Mouse (Mus musculus) monocyte, adult 59 days (primary cell): ENCODE data around the gene Mknk1. TPM values are rescaled to one million over a fixed set of nuclear protein-coding genes. Genes with fewer than 3 reads are reported as not detected.

Source experiments
- total RNA-seq, 2 experiments: library from RNA; stranded (reverse); gene quantifications; one replicate each; pipeline ENCODE4 v1.2.4; 2023

The Mknk1 gene
- 100 to 1,000 TPM; 145 to 156 TPM for total RNA-seq

DNA sequence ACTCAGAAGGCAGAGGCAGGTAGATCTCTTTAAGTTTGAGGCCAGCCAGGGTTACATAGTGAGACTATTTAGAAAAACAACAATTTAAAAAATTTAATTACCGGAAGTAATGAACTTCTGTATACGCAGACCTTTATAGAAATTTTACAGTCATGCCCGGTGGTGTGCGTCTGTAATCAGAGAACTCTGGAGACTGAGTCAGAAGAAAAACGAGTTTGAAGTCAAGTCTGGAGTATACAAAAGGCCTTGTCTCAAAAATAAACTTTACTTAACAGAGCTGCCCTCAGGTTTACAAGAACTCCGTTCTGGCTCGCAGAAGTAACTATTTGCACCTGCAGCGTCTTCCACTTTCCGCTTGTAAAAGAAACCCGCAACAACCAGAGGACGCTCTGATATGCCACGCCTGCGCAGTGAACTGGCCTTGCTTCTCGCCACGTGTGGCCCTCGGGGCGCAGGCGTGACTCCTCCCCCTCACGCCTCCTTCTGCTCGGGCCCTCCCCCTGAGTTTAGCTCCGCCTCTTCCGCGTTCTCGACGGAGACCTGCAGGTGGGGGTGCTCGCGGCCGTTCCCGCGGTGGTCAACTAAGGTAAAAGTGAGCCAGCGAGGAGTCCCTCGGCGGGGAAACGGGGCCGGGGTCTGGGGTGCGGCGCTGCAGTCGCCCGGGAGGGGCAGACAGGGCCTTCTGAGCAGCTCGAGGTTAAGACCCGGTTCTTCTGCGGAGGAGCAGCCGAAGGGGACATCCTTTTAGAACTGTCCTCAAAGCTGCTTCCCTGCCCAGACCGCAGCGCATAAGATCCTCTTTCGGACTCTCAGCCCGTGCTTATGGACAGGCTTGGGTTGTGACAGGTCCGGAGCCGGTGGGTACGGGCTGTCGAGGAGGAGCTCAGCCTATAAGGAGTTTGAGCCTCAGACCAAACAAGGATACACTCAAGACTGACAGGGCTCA is at the start of gene Mknk1:
TSS of gene Mknk1 (plus strand) at position 503 of the 946 bp plus-strand sequence.

DNA sequence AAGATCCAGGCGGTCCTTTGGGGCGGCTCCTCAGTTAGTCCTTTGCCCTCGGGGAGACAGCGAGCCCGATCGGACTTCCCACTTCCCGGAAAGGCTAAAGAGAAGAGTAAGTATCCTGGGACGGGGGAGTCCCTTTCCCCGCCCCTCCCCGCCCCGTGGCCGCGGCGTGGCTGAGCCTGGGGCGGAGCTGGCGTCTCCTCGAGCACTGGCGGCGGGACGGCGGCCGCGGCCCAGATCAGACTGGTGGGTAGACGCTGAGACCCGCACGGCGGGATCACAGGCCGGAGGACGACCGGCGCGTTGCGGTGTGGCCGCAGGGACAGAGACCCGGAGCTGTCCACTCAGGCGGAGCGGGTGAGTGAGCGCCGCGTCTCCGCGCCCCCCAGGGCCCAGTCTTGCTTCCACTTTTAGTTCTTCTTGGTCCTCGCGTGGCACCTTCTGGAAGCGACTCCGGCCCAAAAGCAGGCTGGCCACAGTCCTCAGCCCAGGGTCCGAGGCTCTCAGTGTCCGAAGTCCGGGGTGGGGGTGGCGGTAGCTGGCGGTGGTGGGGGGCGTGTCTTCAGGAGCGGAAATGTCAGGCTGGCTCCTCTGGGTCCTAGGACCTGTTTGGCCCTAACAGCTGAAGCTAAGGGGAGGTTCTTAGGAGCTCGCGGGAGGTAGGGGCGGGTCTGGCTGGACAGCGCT is 11.0 kb upstream of the Mknk1 start, which contains the start of gene Mob3c:
TSS of gene Mob3c (plus strand) at position 205 of the 684 bp plus-strand sequence.

DNA sequence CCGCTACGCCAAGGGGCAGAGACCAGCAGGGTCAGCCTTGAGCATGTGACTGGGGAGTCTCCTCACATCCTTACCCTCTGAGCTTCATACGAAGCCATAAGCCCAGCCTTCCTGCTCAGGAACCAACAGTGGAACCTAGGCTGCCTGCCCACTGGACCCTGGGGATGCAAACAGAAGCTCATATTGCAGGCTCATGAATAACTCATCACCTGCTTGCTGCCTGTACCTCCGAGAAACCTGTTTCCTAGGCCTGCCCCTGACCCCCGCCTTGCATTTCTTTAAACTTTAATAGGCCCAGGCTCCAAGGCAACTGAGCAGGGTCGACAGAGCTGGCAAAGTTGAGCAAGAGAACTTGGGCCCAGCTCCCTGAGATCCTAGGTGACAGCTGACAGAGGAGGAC is 45.0 kb downstream of the Mknk1 start, which contains the start of gene Kncn:
TSS of gene Kncn (plus strand) at position 379 of the 400 bp plus-strand sequence.

DNA sequence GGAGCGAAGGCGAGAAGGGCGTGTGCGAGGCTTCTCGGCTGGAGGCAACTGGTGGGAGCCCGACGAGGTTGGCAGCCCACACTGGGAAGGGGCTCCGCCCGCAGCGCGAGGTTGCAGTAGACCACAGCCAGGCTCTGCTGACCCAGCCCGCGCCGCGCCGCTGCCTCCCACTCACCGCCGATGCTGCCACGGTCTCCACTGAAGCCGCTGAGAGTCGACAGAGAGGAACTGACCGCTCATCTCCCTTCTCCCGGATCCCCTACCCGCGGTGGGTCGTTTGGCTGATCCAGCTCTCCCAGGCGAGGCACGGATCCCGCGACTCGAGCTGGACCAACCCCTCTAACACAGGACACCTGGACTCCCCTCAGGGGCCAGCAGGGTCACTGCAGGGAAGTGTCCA is 51.6 kb downstream of the Mknk1 start, which contains the start of gene 6430628N08Rik:
TSS of gene 6430628N08Rik (plus strand) at position 113 of the 400 bp plus-strand sequence.

Other genes with a start within 250 kb of the Mknk1 start
- not detected for gene Cyp4a32, start 238.2 kb upstream of the Mknk1 start, total RNA-seq
- not detected for gene Cyp4b1, start 191.5 kb upstream of the Mknk1 start, total RNA-seq
- 10 to 100 TPM; 29.9 to 31.6 TPM for gene Efcab14, start 101.5 kb upstream of the Mknk1 start, total RNA-seq
- not detected for gene Tex38, start 58.2 kb upstream of the Mknk1 start, total RNA-seq
- 10 to 100 TPM in 1 of 2 experiments, 1 to 10 TPM in 1; 6.2 to 10.2 TPM for gene Atpaf1, start 54.4 kb upstream of the Mknk1 start, total RNA-seq
- 10 to 100 TPM; 26.3 to 37.9 TPM for gene Mob3c, start 11.1 kb upstream of the Mknk1 start, total RNA-seq
- gene Kncn, start 45.2 kb downstream of the Mknk1 start, total RNA-seq: 1 to 10 TPM in 1 of 2 experiments, under 1 TPM in 1; 0.55 to 1.4 TPM
- gene 6430628N08Rik, start 51.5 kb downstream of the Mknk1 start, total RNA-seq: not detected
- not detected for gene Dmbx1, start 100.7 kb downstream of the Mknk1 start, total RNA-seq
- gene Faah, start 178.7 kb downstream of the Mknk1 start, total RNA-seq: 1 to 10 TPM; 1.2 to 2.1 TPM
- 10 to 100 TPM; 21.4 to 23.2 TPM for gene Nsun4, start 214.7 kb downstream of the Mknk1 start, total RNA-seq
- gene Uqcrh, start 235.9 kb downstream of the Mknk1 start, total RNA-seq: 100 to 1,000 TPM; 261 to 279 TPM
- gene Lrrc41, start 236.1 kb downstream of the Mknk1 start, total RNA-seq: 10 to 100 TPM; 28.3 to 35.8 TPM